Mouse (Mus musculus) kidney, postnatal 14 days (tissue): Measurements from ENCODE around the gene Adam22.
A peak's percentile ranks its signal among the peaks of the same experiment; 100 is the strongest.

Source experiments
- DNase-seq: peaks from one replicate; pipeline ENCODE4 v3.0.0; 2022; ENCODE audit warnings: mixed read lengths

Adam22 gene

GRCm38 (mm10) chr5:8367614-8368327, at the start of gene Adam22:
Gene Adam22 (minus strand): TSS chr5:8368160.
- peak; percentile 85 for DNase-seq

DNA sequence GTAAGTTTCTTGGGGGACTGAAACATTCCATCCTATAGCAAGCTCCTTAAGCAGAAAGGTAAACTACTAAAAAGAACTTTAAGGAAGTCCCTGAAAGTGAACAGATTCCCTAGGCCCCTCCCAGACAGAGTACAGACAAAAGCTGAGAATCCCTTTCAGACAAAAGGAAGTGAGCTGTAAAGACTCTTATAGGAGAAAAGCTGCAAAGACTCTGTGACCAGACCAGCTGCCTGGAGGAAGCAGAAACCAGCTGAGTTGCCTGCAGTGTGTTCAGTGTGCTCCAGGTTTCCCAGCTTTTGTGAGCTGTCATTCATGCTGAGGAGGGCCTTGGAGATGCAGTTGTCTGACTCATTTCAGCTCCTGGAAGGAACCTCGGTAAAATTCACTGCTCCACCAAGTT, 49.5 kb upstream of the Adam22 start:
- no peak for DNase-seq

- DNase-seq: no peak
These were observed 48.9 kb upstream of the Adam22 start for GRCm38 (mm10) chr5:8416683-8417413.

DNA sequence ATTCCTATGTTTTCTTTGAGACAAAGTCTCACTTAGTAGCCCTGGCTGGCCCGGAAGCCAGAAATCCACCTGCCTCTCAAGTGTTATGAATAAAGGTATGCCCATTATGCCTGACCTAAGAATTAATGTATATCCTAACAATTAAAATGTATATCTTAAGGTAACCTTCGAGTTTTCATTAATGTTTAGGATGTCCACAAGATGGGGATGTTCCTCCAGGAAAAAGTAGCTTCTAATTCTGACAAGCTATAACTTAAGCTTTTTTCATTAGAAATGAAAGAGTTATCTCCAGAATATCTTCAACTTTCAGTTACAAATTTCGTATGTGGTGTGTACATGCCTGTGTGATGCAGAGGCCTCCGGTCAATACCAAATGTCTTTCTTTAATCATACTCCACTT, 40.8 kb upstream of the Adam22 start:
- no peak for DNase-seq

GRCm38 (mm10) chr5:8397587-8398249, 29.8 kb upstream of the Adam22 start:
- DNase-seq: no peak

GRCm38 (mm10) chr5:8393891-8394583, 26.1 kb upstream of the Adam22 start:
- DNase-seq: no peak

DNA sequence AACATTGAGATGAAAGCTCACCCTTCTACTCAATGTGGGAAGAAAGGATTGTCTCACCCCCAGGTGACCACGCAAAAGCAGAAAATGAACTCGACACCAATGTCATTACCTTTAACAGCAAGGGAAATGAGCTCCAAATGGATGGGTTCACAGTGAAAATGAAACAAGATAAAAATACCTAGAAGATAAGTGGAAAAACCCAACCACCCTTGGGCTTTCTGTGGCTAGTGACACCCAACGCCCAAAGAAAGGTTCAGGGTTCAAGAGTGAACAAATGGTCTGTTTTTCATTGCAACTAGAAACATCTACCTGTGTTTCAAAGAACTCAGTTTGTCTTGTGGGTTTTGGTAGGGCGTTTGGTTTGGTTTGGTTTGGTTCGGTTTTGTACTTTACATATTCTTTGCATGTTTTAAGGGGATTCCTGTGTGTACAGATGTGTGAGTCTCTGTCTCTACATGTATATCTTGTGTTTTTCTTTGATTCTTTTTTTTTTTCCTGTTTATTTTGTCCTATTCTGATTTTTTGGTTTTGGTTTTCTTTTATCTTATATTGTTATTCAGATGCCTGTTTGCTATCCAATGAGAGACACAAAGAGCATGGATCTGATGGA, 6.4 kb upstream of the Adam22 start:
- no peak for DNase-seq

- DNase-seq: no peak
These were observed 5.5 kb upstream of the Adam22 start for GRCm38 (mm10) chr5:8373415-8373814.

- DNase-seq: no peak
These were observed 821 bp upstream of the Adam22 start for GRCm38 (mm10) chr5:8368781-8369180.

GRCm38 (mm10) chr5:8368328-8368692, 350 bp upstream of the Adam22 start:
- no peak for DNase-seq

DNA sequence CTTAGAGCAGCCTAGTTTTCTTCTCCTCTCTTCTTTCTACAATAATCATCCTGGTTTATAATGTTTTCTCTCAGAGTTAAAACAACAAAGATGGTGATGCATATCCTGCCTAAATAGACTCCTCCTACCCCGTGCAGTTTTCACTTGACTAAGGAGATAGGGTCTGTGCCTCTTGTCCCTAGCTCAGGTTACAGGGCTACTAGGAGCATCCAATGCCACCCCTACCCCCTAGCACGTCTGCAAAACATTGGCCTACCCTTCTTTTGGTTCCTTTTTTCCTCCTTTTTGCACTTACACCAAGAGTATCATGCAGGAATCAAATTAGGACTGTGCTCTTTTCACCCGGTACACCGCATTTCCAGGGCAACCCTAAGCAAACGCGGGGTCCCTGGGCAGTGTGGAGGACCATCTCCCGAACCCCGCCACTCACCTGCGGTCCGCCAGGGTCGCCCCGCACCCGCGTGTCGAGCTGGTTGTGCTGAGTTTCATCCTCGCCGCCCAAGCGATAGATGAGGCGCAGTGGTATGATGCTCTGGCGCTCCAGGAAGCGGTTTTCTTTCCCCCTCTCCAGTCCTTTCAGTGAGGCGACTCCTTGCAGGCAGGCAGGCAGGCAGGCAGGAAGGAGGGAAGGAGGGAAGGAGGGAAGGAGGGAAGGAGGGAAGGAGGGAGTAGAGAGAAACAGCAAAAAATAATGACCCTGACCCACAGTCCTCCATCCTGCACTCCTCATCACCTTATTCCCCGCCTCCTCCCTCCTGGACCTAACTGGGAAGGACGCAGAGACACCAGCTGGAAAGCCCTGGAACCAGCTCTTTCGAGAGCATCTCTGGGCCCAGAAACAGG, 968 bp downstream of the Adam22 start:
- DNase-seq: no peak

GRCm38 (mm10) chr5:8362361-8362760, 5.6 kb downstream of the Adam22 start:
- no peak for DNase-seq

DNA sequence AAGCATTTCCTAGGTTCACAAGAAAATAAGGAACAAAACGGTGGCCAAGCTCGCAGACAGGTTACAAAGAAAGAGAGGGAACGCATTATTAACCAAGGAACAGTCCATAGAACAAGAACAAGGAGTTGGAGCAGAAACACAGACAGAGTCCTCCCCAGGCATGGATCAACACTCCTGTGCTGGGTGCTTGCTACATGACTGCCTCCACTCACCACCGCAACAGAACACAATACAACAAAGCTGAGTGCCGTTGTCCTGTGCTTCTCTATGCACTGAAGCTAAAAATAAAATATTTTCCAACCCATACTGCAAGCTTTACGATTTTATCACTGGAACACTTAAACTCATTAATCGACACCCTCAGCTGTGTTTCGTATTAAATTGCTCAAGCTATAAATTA, 10.3 kb downstream of the Adam22 start:
- DNase-seq: no peak

DNA sequence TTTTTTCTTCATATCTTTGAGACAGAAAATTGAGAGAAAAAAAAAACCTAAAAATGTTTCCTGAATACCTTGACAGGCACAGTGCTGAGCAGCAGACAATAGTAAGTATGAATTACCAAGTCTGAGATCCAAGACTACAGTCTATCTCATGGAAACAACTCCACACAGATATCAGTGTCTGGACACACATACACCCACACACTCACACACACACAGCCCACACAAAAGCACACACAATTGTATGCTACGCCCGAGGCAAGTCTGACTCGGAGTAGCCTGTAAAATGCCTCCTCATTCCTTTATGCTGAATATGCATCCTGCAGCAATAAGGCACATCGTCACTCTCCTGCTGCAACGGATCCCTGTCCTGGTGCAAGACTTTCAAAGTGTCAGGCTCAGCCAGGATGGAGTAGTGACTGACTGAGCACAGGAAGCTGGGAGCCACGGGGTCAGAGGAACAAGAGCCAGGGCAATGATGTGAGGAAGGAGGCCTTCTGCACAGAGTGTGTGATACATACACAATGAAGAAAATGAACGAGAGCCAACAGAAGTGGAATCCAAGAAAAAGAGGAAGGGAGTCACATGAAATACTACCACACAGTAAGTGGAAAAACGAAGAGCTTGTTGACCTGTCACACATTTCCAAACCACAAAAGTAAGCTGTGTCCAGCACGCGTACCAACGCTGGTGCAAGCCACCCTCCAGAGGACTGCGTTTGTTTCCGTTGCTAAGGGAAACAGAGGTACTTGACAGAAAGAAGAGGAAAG, 10.9 kb downstream of the Adam22 start:
- peak; percentile 47 for DNase-seq

DNA sequence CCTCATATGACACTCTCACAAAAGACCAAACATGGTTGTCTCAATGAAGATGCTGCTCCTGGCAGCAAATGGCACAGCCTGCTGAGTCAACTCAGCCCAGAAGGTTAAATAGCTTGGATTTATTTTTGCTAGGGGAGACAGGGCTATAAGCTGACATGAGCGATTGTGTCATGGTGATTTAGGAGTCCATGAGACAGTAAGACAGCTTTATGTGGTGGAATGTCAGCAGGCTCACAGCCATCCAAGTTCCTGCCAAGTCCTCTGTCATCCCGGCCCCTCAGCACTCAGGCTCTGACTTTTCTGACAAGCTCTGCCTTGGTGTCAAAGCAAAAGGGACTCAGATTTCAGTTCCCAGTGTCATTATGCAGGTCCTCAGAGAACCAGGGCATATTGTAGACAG, 11.6 kb downstream of the Adam22 start:
- DNase-seq: peak; percentile 61

GRCm38 (mm10) chr5:8349557-8349956, 18.4 kb downstream of the Adam22 start:
- DNase-seq: peak; percentile 21

DNA sequence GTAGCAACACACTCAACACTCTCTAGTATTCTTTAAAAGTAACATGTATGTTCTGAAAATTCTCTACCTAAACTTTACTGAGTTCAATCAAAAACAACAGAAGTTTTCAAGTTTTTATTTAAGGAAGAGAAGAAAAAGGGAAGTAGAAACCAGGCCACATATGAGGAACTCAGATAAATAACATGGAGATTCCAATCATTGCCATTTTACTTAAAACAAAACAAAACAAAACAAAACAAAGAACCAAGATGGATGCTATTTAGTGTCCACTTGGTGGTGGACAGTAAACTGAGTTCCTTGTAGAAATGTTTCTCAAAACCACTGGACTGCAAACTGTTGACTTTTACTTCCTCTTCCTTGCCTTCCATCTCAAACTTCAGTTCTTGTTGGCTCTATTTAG, 21.6 kb downstream of the Adam22 start:
- no peak for DNase-seq

DNA sequence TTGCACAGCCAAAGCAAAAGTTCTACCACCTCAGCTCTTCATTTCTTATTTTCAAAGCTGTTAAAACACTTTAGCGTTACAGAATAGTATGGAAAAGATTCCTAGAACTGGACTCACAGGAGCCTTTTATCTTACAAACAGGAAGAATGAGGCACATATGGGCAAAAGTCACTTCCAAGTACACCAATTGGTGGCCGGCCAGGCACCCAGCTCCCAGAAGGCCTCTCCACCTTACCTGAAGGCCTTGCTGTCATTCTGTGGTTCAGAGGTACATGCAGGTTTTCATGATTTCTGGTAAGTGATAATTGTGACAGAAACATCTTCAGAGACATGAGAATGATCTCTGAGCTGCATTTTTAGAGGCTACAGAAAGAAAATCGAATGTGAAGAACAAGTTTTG, 24.7 kb downstream of the Adam22 start:
- DNase-seq: no peak

DNA sequence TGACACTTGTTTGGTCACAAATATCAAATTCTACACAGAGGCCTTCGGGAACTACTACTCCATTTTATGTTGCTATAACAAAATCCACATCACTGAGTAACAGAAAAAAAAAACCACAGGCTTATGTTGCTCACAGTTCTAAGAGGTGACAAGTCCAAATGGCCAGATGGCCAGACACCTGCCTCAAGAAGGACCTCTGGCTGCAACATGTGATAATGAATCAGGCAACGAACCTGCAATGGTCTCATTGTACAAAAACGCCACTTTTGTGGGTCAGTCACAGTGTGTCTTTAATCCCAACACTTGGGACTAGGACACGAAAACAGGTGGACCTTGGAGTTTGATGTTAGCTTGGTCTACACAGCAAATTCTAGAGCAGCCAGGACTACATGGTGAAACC, 26.3 kb downstream of the Adam22 start:
- DNase-seq: no peak

DNA sequence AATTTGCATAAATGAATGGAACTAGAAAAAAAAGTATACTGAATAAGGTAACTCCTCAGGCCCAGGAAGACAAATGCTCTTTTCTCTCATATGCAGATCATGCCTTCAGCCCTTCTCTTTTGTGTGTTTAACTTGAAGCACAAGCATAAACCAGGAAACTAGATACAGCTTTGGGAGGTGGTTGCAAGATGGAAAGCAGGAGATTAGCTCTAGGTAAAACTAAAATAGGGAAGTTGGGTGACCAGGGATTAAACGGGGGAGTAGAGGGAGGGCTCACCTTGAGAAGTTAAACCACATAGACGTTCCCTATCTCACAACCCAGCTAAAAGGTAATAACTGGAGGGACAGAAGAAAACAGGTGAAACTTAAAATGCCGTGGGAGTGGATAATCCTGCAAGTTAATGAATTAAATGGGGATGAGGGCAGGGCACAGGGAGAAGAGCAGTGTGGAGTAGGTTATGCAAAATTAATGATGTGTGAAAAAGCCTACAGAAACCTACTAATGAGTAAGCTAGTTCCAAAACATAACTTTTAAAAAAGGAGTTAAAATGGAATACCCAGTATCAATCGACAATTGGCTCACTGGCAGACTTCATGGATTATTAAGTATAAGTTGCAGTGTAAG, 40.2 kb downstream of the Adam22 start:
- no peak for DNase-seq

DNA sequence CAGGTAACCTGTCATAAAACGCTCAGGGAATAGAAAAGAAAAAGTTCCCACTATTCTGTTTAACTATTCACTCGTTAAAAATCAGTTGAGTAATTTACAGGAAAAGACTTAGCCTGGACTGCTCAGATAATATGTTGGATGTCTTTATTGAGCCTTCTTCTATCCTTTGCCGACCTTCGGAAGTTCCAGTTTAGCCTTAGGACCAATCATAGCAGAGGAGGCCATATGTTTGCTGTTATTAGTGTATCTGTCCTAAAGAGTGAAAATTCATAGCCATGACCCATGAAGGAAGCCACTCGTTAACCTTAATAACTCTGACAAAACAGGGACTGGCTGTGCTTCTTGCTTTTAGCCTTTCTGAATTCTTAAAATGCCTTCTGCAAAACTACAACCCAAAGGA, 41.3 kb downstream of the Adam22 start:
- DNase-seq: peak; percentile 30
